In the genomic region with DNA sequence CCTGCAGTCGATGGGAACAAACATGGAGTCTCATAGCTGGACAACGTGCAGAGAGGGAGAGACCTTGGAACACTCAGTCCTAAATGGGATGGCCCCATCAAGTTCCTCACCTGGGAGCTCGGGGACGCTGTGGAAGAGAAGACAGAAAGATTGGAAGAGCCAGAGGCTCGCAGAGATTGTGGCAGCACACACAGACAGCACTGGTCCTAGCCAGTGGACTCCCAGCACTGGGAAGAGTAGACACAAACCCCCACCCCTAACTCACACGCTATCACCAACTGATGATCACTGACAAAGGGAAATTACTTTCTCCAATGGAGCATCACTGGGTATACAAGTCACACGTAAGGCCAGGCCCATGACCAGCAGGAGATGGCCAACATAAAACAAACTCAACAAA, we compare ENCODE assay signal across 21 mouse cellular contexts. TPM values are rescaled to one million over a fixed set of nuclear protein-coding genes. Genes with fewer than 3 reads are reported as not detected.
DNase-seq lines count a peak whose midpoint lies in the region; ATAC-seq and TF ChIP-seq lines count a peak whose summit lies in the region.
"Had no signal": no experiment of that assay in that cellular context is flagged by ENCODE, and none has a peak within 500 bp of the region (broad histone marks: within the 10 kb centered on the region; RNA-seq: fewer than 3 reads in every experiment).

No protein-coding gene starts in this region.

- no peak overlapping the region for H3K9ac ChIP-seq in forebrain, embryonic 14.5 days (ENCODE audit: low read length)
- H3K9ac ChIP-seq in forebrain, postnatal 0 days: no peak overlapping the region
- no peak overlapping the region for H3K9ac ChIP-seq in hindbrain, postnatal 0 days (replicated peaks; ENCODE audit: low read length)
- no peak overlapping the region for H3K9ac ChIP-seq in hindbrain, embryonic 14.5 days
- no peak overlapping the region for H3K9ac ChIP-seq in midbrain, embryonic 16.5 days (ENCODE audit: low read depth, low read length)
- no peak overlapping the region for H3K9ac ChIP-seq in midbrain, embryonic 14.5 days (replicated peaks; ENCODE audit: low read length)
- H3K9ac ChIP-seq: embryonic facial prominence, embryonic 15.5 days; hindbrain, embryonic 15.5 days; intestine, embryonic 15.5 days; liver, embryonic 12.5 days; liver, postnatal 0 days; stomach, embryonic 15.5 days had no signal

- no peaks in the 10 kb centered on the region for H3K4me1 ChIP-seq in forebrain, embryonic 14.5 days (ENCODE audit: control insufficient read depth, insufficient read depth, low read length)
- no peaks in the 10 kb centered on the region; the same call in 1 of the 2 replicates for H3K4me1 ChIP-seq in forebrain, postnatal 0 days (ENCODE audit: insufficient read depth)
- no peaks in the 10 kb centered on the region for H3K4me1 ChIP-seq in hindbrain, postnatal 0 days (ENCODE audit: insufficient read depth, low read length)
- no peaks in the 10 kb centered on the region for H3K4me1 ChIP-seq in hindbrain, embryonic 14.5 days (replicated peaks; ENCODE audit: control insufficient read depth, insufficient read depth, low read length)
- H3K4me1 ChIP-seq in midbrain, embryonic 16.5 days (ENCODE audit: control insufficient read depth, insufficient read depth, low read length): no peaks in the 10 kb centered on the region
- H3K4me1 ChIP-seq in midbrain, embryonic 14.5 days (ENCODE audit: control insufficient read depth, insufficient read depth, low read length): no peaks in the 10 kb centered on the region
- H3K4me1 ChIP-seq: embryonic facial prominence, embryonic 15.5 days; hindbrain, embryonic 15.5 days; intestine, embryonic 15.5 days; liver, embryonic 12.5 days; stomach, embryonic 15.5 days had no signal

- no peaks in the 10 kb centered on the region for H3K36me3 ChIP-seq in forebrain, embryonic 14.5 days (ENCODE audit: control insufficient read depth, insufficient read depth, low read length)
- no peaks in the 10 kb centered on the region; the same call in 1 of the 2 replicates for H3K36me3 ChIP-seq in forebrain, postnatal 0 days (ENCODE audit: insufficient read depth)
- H3K36me3 ChIP-seq in hindbrain, postnatal 0 days (ENCODE audit: insufficient read depth, low read length): no peaks in the 10 kb centered on the region
- 0 out of 2 replicates have a peak, but pooled peaks cover 3% of the 10 kb centered on the region for H3K36me3 ChIP-seq in hindbrain, embryonic 14.5 days (replicated peaks; ENCODE audit: control insufficient read depth, insufficient read depth)
- H3K36me3 ChIP-seq in midbrain, embryonic 16.5 days (ENCODE audit: control insufficient read depth, insufficient read depth, low read length): 0 out of 2 replicates have a peak, but pooled peaks cover 2% of the 10 kb centered on the region
- H3K36me3 ChIP-seq in midbrain, embryonic 14.5 days (ENCODE audit: control insufficient read depth, insufficient read depth, low read length): no peaks in the 10 kb centered on the region
- H3K36me3 ChIP-seq: embryonic facial prominence, embryonic 15.5 days; hindbrain, embryonic 15.5 days; intestine, embryonic 15.5 days; liver, embryonic 12.5 days; stomach, embryonic 15.5 days had no signal

- no peak overlapping the region for H3K4me3 ChIP-seq in forebrain, embryonic 14.5 days (ENCODE audit: low read depth, low read length)
- no peak overlapping the region for H3K4me3 ChIP-seq in forebrain, postnatal 0 days (ENCODE audit: low read depth, low read length)
- no peak overlapping the region for H3K4me3 ChIP-seq in hindbrain, postnatal 0 days (ENCODE audit: low read length)
- H3K4me3 ChIP-seq in hindbrain, embryonic 14.5 days (replicated peaks; ENCODE audit: low read length): no peak overlapping the region
- no peak overlapping the region for H3K4me3 ChIP-seq in midbrain, embryonic 16.5 days (ENCODE audit: low read depth, low read length)
- H3K4me3 ChIP-seq in midbrain, embryonic 14.5 days (replicated peaks; ENCODE audit: low read depth, low read length): no peak overlapping the region
- H3K4me3 ChIP-seq: embryonic facial prominence, embryonic 15.5 days; hindbrain, embryonic 15.5 days; intestine, embryonic 15.5 days; liver, embryonic 12.5 days; megakaryocyte, embryonic 14.5 days; stomach, embryonic 15.5 days had no signal

- H3K9me3 ChIP-seq in forebrain, embryonic 14.5 days (replicated peaks; ENCODE audit: control insufficient read depth, low read length): no peaks in the 10 kb centered on the region
- H3K9me3 ChIP-seq in forebrain, postnatal 0 days (ENCODE audit: low read length): no peaks in the 10 kb centered on the region
- no peaks in the 10 kb centered on the region for H3K9me3 ChIP-seq in hindbrain, postnatal 0 days (ENCODE audit: low read length)
- H3K9me3 ChIP-seq in hindbrain, embryonic 14.5 days (ENCODE audit: control insufficient read depth, low read length): no peaks in the 10 kb centered on the region
- H3K9me3 ChIP-seq in midbrain, embryonic 16.5 days (replicated peaks; ENCODE audit: control insufficient read depth, low read length, poor library complexity, severe bottlenecking): no peaks in the 10 kb centered on the region
- H3K9me3 ChIP-seq in midbrain, embryonic 14.5 days (ENCODE audit: control insufficient read depth, low read length): no peaks in the 10 kb centered on the region
- H3K9me3 ChIP-seq: embryonic facial prominence, embryonic 15.5 days; hindbrain, embryonic 15.5 days; intestine, embryonic 15.5 days; liver, embryonic 12.5 days; megakaryocyte, embryonic 14.5 days; stomach, embryonic 15.5 days had no signal

- no peak overlapping the region for H3K27ac ChIP-seq in forebrain, embryonic 14.5 days (ENCODE audit: low read depth, low read length)
- H3K27ac ChIP-seq in forebrain, postnatal 0 days (ENCODE audit: low read depth, low read length): no peak overlapping the region
- no peak overlapping the region for H3K27ac ChIP-seq in hindbrain, postnatal 0 days
- no peak overlapping the region for H3K27ac ChIP-seq in hindbrain, embryonic 14.5 days
- H3K27ac ChIP-seq in midbrain, embryonic 16.5 days (ENCODE audit: low read length): no peak overlapping the region
- no peak overlapping the region for H3K27ac ChIP-seq in midbrain, embryonic 14.5 days (replicated peaks; ENCODE audit: low read depth, low read length)
- H3K27ac ChIP-seq: embryonic facial prominence, embryonic 15.5 days; hindbrain, embryonic 15.5 days; intestine, embryonic 15.5 days; liver, embryonic 12.5 days; stomach, embryonic 15.5 days had no signal

- 0 out of 2 replicates have a peak, but pooled peaks have one; percentile 37 for ATAC-seq in forebrain, embryonic 14.5 days
- ATAC-seq in forebrain, postnatal 0 days: no peak
- ATAC-seq in hindbrain, postnatal 0 days: peak; percentile 24; the same call in 1 of the 2 replicates
- ATAC-seq in hindbrain, embryonic 14.5 days (ENCODE audit: low FRiP score): no peak
- ATAC-seq in midbrain, embryonic 16.5 days: peak; percentile 63; the same call in 1 of the 2 replicates
- ATAC-seq in midbrain, embryonic 14.5 days (ENCODE audit: low FRiP score, low TSS enrichment): no peak
- ATAC-seq: CD4-positive, CD25-positive, alpha-beta regulatory T cell, adult 4 months; intestine, embryonic 15.5 days; liver, embryonic 12.5 days; liver, postnatal 0 days had no signal

- DNase-seq in forebrain, embryonic 14.5 days (ENCODE audit: low spot score): no peak
- DNase-seq in forebrain, postnatal 0 days: no peak
- no peak for DNase-seq in hindbrain, postnatal 0 days (ENCODE audit: low spot score)
- DNase-seq in hindbrain, embryonic 14.5 days (ENCODE audit: low spot score): no peak
- no peak for DNase-seq in midbrain, embryonic 14.5 days
- no peak for DNase-seq in spleen, postnatal 36 days (ENCODE audit: low spot score in 2 of 2)
- DNase-seq: cerebellum, adult 11-12 months; cerebellum, adult 9-11 months; gastrocnemius, postnatal 10 days; layer of hippocampus, postnatal 36 days; left cerebral cortex, postnatal 4 days; liver, postnatal 0 days; right cerebral cortex, postnatal 14 days had no signal

- 64% methylated on average over 7 of the region's 7 CpGs for WGBS in forebrain, embryonic 14.5 days
- 64% methylated on average over 7 of the region's 7 CpGs for WGBS in forebrain, postnatal 0 days
- WGBS in hindbrain, postnatal 0 days: 60% methylated on average over 7 of the region's 7 CpGs
- WGBS in hindbrain, embryonic 14.5 days: 66% methylated on average over 7 of the region's 7 CpGs
- WGBS in midbrain, embryonic 16.5 days: 66% methylated on average over 7 of the region's 7 CpGs
- WGBS in midbrain, embryonic 14.5 days: 62% methylated on average over 7 of the region's 7 CpGs

- no peak overlapping the region for H3K4me2 ChIP-seq in forebrain, embryonic 14.5 days (ENCODE audit: low read length)
- H3K4me2 ChIP-seq in forebrain, postnatal 0 days (ENCODE audit: low read depth): no peak overlapping the region
- H3K4me2 ChIP-seq in hindbrain, postnatal 0 days (ENCODE audit: low read depth, low read length): no peak overlapping the region
- H3K4me2 ChIP-seq in hindbrain, embryonic 14.5 days (replicated peaks): no peak overlapping the region
- H3K4me2 ChIP-seq in midbrain, embryonic 16.5 days (ENCODE audit: low read length): no peak overlapping the region
- H3K4me2 ChIP-seq in midbrain, embryonic 14.5 days (ENCODE audit: low read length): no peak overlapping the region
- H3K4me2 ChIP-seq: embryonic facial prominence, embryonic 15.5 days; hindbrain, embryonic 15.5 days; intestine, embryonic 15.5 days; liver, embryonic 12.5 days; stomach, embryonic 15.5 days had no signal

- H3K27me3 ChIP-seq in forebrain, embryonic 14.5 days (replicated peaks; ENCODE audit: control insufficient read depth, insufficient read depth, low read length): no peaks in the 10 kb centered on the region
- H3K27me3 ChIP-seq in forebrain, postnatal 0 days (ENCODE audit: insufficient read depth, low read length): no peaks in the 10 kb centered on the region
- H3K27me3 ChIP-seq in hindbrain, postnatal 0 days (ENCODE audit: insufficient read depth, low read length): no peaks in the 10 kb centered on the region
- H3K27me3 ChIP-seq in hindbrain, embryonic 14.5 days (ENCODE audit: control insufficient read depth, insufficient read depth, low read length): no peaks in the 10 kb centered on the region
- H3K27me3 ChIP-seq in midbrain, embryonic 16.5 days (ENCODE audit: control insufficient read depth, insufficient read depth, low read depth, low read length): no peaks in the 10 kb centered on the region
- H3K27me3 ChIP-seq in midbrain, embryonic 14.5 days (ENCODE audit: control insufficient read depth, insufficient read depth, low read length): no peaks in the 10 kb centered on the region
- H3K27me3 ChIP-seq: embryonic facial prominence, embryonic 15.5 days; hindbrain, embryonic 15.5 days; intestine, embryonic 15.5 days; liver, embryonic 12.5 days; megakaryocyte, embryonic 14.5 days; stomach, embryonic 15.5 days had no signal

- no peak for TF ChIP-seq CTCF in forebrain, postnatal 0 days (IDR thresholded peaks at IDR 0.05; ENCODE audit: low read depth)
- no peak for TF ChIP-seq CTCF in hindbrain, postnatal 0 days (IDR thresholded peaks at IDR 0.05; ENCODE audit: low read depth)

RNA-seq across cellular contexts. Expression of a gene that starts 15.4 kb away (rescaled TPM):
- 154 and 164 TPM in 2 replicates for polyA plus RNA-seq in forebrain, embryonic 14.5 days (2014; fragmentation: Nextera tagmentation; extraction: Ambion mirVana)
- 1,159 and 1,218 TPM in 2 replicates for total RNA-seq in forebrain, postnatal 0 days (2014; rRNA removed)
- polyA plus RNA-seq in forebrain, postnatal 0 days (2015; fragmentation: Nextera tagmentation; extraction: Ambion mirVana): 485 and 513 TPM in 2 replicates
- total RNA-seq in hindbrain, postnatal 0 days (2014; rRNA removed): 701 and 894 TPM in 2 replicates
- polyA plus RNA-seq in hindbrain, postnatal 0 days (2015; fragmentation: Nextera tagmentation; extraction: Ambion mirVana): 415 and 425 TPM in 2 replicates
- polyA plus RNA-seq in hindbrain, embryonic 14.5 days (2014; fragmentation: Nextera tagmentation; extraction: Ambion mirVana): 262 and 283 TPM in 2 replicates
- polyA plus RNA-seq in midbrain, embryonic 16.5 days (2015; fragmentation: Nextera tagmentation; extraction: Ambion mirVana): 213 and 240 TPM in 2 replicates
- 227 and 382 TPM in 2 replicates for polyA plus RNA-seq in midbrain, embryonic 14.5 days (2014; fragmentation: Nextera tagmentation; extraction: Ambion mirVana)

Comparison
In these comparisons a context has a peak if more than half of its experiments do, and no peak if none do; other contexts are left out.
1. ATAC-seq: peak in forebrain, embryonic 14.5 days (single experiment), hindbrain, postnatal 0 days (single experiment) and midbrain, embryonic 16.5 days (single experiment); none in forebrain, postnatal 0 days (single experiment), hindbrain, embryonic 14.5 days (single experiment) and midbrain, embryonic 14.5 days (single experiment).